Mouse (Mus musculus) heart, postnatal 4 days (tissue): ENCODE data around the gene Arglu1. TPM values are rescaled to one million over a fixed set of nuclear protein-coding genes. Genes with fewer than 3 reads are reported as not detected.

ENCODE experiments used
- DNase-seq: peaks from one replicate; pipeline ENCODE4 v3.0.0; 2021
- total RNA-seq, 2 experiments: library from RNA; stranded (reverse); gene quantifications; 2 replicates each; pipeline ENCODE4 v1.2.3; 2021

Arglu1 gene
- total RNA-seq, 2 experiments from 2014 or later: 52.9 to 59.7 TPM

DNA sequence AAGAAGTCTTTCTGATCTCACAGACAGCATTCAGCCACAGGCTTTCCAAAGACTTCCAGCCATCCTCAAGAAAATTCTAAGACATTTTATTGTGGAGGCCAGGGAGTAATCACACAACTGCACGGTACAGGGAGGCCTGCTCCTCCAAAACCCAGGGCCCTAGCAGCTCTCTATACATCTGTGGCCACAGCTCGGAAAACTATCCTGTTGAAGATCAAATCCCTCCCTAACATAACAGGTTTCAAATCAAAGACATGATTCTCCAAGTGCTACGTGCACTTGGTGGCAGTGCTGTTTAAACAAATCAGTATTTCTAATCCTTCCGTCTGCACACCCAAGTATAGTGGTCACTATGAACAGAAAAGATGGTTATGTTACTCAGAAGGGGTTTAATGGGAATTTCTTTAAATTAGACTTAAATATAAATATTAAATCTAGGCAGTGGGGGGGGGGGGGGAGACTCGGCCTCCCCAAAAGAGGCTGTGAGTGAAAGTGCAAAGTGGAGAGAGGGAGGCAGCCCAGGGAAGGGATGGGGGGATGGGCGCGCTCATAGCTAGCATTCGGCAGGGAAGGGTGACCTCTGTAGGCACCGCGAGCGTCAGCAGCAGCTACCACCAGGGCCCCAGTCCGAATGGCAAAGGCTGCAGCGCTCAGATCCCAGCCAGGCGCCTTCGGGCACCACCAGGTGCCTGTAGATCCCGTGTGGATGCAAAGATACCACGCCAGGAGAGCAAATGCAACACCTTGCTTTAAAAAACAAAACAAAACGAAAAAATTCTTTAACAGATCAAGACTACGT is 31.7 kb downstream of the Arglu1 start:
- DNase-seq: peak; percentile 90

DNA sequence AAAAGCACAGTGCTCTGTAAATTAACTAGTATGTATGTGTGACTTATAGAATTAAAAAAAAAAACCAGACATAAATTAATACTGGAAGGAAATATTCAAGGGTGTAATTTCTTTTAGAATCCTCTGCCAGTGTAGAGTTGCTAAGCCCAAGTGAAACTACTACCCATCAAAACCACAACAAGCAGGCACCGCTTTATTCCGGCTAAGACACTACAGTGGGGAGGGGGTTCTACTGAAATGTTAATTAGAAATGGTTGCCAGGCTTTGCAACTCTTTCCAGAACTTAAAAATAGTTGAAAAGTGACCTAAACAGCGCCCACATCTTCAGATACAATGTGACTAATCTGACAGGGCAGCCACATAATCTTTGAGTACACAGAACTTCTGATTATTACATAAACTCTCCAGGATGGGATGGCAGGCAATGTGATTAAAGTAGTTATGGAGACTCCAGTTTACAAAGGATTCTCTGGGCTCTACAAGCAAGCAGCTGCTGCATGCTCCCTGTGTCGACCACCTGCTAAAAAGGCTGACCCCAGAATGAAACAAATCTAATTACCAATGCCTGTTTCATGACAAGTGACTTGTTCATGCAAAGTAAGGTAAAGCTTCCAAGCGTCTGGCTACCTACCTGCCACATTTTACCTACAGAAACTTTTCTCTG is 32.5 kb downstream of the Arglu1 start:
- no peak for DNase-seq

DNA sequence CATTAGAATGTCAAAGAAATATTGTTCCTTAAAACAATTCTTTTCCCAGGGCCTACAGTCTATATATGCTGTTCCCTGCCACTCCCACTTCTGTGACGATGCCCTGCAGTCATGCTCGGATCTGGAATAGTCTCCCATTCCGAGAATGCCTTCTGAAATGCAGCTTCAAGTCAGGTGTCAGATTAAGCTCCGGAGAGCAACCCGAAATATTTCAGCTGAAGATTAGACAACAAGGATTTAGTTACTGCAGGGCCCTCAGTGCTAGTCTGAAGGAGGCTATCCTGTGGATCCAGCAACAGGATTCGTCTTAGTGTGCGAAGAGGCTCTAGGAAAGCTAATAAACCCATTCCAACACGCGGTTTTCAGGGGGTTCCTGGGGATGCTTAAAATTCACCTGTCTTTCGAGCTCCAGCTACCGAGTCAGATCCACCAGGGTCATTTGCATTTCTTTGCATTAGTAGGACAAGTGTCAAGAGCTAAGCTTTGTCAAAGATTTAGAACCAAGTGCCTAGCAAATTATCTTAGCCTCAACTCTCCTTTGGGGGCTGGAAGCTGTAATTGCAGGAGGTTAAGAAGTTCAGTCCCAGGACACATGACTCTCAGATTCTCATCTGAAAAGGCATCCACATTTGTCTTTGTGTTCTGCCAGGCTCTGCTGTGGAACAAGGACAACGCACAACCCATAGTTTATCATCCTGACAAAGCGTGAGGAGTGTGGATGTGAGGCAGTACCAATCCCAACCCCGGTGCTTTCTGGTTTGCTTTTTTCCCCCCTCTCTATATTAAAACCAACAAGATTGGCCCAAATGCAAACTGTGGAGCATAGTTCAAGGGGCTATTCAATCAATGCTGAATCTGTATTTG is 33.5 kb downstream of the Arglu1 start:
- DNase-seq: no peak

DNA sequence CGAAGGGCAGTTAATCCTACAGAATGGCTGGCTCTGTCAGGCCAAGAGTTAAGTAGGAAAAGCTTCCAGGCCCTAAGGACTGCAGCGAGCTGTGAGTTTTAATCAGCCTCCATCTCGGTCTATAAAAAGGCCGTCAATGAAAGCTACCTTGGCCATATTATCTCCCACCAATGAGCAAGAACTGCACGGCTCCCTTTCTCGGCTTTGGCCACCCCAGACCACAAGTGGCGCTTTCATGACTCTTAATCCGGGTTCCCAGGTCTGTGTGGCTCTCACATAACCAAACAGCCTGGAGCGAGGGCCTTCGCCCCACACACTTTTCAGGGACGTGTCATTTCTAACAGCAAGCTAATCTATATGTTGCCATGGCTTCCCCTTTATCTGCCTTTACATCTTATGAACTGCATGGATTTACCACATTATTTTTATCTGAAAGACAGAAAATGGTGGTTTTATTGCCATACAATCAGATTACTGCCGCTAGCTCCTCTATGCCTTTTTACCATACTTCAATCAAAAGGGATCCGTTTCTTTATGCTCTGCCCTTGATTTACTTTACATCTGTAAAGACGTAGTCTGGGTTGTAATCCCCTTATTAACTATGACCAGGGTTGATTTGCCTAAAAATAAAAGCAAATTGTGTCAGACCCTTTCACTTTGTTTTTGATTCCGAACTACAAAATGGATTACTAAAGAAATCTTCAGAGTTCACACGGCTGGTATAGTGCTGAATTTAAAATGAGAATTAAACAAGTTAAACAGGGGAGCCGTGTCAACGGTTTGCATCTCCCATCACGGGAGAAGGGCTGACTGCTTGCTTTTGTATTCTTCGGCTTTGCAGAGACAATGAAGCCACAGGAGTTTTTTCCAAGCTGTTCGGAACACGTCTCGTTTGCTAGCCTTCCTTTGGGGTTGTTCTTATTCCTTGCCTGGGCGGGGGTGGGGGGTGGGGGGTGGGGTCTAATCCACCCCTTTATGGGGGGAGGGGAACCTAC is 34.7 kb downstream of the Arglu1 start:
- DNase-seq: no peak

DNA sequence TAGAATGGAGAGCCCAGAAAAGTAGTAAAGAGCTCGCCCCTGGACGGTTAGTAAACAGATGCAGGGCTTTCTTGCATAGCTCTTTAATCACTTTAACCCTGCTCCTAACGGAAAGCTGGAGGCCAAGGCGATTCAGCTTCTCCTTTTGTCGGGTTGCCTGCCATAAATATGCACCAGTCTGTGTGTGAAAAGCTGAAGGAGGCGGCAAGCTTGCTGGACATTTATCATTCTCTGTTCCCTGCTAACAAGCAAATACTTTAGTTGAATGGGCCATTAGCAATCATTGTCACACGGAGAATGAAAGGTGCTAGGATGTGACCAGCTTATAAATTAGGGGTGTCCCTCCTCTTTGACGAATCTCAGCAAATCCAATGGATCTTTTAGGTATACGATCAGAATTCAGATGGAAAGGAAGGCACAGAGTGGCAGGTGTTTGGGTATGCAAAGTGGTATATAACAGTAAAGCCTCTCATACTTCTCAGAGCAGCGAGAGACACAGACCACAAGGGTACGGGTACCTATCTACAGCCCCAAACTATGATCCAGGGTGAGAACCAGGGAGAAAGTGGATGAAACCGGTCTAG is 36.3 kb downstream of the Arglu1 start:
- no peak for DNase-seq

DNA sequence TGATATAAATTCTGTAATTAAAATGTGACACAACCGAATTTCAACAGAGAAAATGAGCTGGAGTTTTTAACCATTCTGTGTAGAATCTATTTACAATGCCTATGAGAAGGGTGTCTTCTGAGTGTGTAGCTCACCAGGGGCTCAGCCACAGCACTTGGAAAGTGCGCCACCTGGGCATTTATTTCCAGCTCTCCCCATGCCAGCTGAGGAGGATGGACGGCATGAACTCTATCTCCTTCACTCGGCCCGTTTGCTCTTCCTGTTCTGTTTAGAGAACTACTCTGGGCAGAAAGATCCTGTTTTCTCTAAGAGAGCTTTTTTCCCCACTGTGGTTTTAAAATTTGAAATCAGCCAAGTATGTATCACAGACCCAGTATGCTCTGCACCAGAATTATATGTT is 37.0 kb downstream of the Arglu1 start:
- DNase-seq: no peak

DNA sequence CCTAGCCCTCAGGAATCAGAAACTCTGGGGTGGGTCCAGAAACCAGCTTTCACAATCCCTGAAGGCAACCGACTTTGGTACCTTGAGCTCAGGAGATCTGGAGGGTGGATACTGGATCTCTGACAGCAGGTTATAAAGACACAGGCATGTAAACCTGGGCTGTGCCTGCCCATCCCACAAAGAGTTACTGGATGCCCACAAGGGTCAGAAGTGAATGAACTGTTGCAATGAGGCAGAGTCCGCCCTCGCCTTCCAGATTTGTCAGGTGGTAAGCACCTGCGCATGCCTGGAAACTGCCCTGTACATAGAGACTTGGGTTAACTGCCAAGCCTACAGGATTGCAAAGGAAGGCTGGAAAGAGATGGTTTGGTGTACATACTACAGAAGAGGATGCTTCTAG is 37.9 kb downstream of the Arglu1 start:
- DNase-seq: no peak

DNA sequence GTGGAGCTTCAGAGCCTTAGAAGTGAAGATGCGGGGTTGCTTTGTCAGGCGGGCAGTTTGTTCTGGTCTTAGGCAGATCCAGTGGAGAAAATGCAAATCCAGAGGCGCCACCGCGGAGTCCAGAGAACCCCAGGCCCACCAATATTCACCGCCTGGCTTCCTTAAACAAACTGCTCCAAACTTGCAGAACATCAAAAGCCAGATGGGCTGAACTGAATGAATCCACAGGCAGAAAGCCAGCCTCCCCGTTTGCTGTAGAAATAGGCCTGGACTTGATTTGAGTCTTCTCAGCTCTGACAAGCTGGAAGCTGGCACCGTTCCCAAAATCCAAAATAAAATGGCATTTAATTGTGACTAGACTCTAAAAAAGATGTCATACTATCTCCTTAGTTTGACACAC is 40.4 kb downstream of the Arglu1 start:
- DNase-seq: peak; percentile 63

DNA sequence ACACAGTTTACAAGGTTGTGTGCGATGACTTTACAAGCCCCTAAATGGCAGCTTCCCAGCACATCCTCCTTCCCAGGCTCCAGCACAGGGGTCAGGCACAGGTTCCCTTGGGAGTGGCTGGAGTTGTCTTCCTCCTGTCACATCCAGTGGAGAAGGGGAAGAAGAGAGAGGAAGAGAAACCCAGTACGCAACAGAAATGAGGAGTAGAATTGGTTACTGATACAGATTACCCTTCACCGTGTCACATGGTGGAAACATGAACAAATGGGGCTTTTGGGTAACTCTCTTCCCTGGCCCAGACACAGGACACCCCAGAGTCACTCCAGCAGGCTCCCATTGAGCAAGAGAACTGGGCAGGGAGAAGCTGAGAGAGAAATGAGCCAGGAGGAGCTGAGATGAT is 40.8 kb downstream of the Arglu1 start:
- no peak for DNase-seq

DNA sequence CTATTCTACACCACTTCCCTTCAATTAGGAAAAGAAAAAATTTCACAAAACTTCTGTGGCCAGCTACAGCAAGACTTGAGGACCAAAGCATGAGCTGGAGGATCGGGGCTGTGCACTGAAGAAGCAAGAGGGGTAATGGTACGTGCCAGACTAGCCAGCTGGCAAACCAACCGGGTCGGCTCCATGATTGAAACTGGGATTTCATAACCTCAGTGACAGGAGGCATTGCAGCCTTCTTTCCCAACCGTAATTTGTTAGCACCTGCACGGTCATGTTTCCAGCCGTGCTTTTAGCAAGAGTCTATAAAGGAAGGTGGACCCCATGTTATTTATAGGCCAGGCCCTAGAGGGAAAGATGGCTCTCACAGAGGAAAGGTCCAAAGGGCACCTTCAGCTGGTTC is 41.6 kb downstream of the Arglu1 start:
- DNase-seq: no peak

DNA sequence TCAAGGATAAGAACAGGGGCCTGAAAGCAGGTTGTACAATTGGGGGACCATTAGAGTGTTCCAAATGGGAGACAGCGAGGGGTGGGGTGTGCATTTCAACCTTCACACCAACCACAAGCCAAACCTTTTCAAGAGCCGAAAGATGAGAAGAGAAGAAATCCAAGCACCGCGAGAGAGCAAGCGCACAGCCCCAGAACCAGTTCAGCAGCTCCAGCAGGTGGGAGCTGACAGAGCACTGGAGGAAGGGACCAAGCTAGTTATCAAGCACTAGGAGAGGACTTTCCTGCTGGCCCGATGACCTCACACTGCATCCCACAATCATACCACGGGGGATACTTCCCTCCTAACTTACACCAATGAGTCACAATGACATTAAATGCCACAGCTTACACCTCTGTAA is 42.5 kb downstream of the Arglu1 start:
- no peak for DNase-seq

DNA sequence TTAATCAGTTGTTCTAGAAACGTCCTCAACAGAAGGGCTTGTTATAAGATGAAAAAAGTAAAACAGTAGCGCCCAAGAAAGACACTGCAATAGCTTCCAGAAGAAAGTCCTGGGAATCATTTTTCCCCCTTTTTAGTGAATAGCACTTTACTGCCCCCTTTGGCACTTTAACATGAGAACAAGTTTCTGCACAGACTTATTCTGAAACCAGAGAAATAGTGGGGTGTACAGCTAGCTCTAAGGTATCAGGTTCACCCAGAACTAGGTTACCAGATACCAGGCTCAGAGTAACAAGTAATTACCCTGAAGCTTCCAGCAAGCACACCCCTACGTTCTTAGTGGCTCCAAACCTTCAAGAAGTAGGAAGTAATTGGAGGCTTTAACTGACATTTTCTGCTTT is 43.0 kb downstream of the Arglu1 start:
- no peak for DNase-seq

DNA sequence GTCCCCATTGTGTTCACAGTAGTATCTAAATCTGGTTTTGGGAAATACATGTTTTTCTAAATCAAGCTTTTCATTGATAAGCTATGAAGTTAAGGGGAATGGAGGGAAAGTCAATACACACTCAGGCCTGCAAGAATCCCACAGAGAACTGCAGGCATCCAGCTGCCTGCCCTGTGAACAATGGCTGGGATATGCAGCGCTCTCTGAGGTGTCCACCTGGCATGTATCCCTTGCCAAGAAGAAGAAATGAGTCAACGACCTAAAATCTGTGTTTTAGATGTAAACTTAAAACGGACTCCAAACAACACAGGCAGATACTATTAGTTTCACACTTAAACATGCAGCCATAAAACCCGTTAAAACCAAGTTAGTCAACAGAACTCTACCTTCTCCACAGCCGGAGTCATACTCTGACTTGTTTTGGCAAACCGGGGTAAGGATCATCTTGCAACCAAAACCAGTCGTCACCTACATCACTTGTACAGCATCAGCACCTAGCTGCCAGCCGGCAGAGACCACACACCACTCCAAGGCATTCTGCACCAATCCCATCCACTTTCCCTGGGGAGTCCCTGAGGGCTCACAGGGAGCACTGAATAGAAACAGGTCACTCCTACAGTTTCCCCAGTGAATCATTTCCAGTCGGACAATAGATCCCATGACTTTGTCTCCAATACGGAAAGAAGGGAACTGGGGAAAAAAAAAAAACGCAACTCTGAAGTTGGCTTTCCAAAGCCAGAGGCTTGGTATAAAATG is 46.0 kb downstream of the Arglu1 start:
- DNase-seq: no peak

DNA sequence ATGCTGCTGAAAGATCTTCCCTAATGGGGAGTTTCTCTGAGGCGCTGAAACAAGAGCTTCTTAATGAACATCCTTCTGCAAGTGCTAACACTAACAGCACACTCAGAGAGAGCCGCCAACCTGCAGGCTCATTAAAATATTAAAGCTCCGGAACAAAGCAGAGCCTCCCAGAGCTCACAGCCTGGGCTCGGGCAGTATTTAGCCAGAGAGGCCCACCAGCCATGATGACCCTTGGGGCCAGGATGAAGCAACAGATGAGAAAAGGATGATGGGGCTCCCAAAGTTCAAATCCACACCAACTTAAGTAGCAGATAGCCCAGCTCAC is 50.1 kb downstream of the Arglu1 start:
- DNase-seq: no peak

DNA sequence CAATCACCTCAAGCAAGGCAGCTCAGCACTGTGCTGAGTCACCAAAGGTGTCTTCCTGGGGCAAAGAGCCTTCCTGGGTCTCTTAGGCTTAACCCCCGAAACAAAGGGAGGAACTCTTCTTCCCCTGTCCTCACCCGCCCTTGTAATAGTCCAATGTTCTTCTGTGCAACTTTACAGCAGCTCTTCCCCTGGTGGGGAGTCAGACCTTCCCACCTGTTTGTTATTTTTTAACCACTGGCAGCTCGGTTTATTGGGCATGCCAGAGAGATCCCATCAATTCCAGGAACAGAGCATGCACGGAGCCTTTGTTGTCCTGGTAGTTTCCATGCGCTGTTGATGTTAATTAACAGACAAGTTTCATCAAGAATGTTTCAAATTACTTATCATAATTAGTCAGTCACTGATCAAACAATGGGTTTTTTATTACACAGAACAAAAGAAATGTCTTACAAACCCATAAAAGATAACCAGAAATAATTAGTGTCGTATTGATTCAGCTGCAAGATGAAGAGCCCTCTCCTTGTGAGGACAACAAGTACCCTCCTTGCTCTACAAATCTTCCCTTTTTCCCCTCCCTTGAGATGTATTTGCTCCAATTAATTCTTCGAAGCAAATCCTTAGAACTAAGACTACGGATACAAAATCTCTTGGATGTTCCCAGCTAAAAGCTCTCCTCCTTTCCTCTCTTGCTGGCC is 50.6 kb downstream of the Arglu1 start:
- DNase-seq: no peak

DNA sequence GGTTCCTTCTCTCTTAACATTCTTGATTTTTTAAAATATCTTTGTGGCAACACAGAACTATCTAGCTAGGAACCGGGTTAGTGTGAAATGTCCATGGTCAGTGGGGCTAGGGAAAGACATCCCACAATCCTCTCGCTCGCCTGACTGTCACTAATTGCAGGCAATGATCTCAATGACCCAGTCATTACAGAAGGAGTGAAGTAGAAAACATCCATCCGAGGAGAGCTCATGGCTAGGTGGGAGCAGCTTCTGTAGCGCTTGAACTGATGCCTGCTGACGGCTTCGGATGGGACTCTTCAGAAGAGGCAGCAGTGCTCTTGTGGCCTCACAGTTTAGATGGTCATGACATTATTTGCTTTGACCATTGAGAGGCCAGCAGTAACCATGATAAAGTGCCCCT is 58.9 kb downstream of the Arglu1 start:
- no peak for DNase-seq

DNA sequence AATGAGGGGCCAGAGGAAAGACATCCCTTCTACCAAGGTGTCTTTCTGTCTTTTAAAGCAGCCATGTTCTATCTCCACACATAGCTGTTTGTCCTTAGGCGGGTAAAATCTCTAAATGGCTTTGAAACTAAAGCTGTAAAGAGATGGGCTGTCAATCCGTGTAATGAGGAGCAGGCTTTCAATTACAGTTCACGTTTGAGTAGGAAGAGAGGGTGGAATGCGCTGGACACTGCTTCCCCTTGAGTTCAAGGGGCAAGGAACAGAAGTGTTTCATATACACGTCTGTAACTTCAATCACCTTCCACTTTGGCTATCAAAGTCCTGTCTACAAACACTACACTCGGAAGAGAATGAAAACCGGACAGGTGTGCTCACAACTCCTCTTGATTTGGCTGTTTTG is 66.3 kb downstream of the Arglu1 start:
- no peak for DNase-seq

DNA sequence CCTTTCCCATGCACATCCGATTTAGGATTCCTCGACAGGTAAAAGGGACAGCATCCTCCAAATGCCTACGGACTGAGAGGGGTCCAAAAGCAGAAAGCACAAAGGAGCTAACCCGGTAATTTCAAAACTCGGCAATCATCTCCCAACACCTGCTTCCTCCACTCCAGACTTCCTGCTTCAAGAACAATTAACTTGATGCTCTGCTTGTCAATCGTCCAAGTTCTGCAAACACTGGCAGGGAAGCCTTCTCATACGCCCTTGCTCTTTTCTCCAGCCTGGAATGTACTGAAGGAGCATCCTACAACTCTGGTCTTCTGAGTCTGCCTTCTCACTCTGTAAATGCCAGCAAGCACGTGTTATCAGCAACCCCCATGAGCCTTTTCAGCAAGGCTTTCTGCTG is 66.8 kb downstream of the Arglu1 start:
- peak; percentile 49 for DNase-seq

DNA sequence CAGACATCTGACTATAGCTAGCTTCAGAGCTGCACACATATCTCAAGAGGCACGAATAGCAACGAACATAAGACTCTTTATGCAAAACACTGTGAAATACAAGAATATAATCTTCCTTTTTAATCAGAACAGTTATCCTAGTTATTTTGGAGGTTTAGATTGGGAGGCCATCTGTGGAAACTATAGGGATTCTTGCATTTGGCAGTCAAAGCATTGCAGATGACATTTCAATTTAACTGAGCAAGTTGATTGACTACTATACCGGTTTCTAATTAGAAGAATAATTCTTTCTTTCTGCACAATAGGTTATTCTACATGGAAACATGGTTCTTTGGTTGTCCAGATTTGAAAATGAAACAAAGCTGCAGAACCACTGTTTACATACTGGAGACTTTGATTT is 67.8 kb downstream of the Arglu1 start:
- DNase-seq: no peak

DNA sequence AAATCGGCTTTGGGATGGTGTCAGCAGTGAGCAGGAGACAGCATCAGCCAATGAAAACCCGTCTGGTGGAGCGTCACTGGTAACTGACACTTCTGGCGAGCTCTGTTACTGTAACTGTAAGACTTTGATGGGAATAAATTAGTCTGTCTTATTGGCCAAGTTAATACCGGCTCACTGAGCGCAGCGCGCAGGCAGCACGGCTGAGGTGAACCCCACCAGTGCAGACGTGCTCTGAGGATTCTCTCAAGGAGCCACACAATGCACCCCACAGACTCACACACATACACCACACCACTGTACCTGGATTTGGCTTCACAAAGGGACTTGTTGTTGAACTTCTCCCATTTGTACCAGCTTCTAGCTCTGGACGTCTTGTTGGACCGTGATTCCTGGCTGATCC is 68.3 kb downstream of the Arglu1 start:
- DNase-seq: no peak
